ENCODE assay signal across 8 mouse cellular contexts in the genomic region with DNA sequence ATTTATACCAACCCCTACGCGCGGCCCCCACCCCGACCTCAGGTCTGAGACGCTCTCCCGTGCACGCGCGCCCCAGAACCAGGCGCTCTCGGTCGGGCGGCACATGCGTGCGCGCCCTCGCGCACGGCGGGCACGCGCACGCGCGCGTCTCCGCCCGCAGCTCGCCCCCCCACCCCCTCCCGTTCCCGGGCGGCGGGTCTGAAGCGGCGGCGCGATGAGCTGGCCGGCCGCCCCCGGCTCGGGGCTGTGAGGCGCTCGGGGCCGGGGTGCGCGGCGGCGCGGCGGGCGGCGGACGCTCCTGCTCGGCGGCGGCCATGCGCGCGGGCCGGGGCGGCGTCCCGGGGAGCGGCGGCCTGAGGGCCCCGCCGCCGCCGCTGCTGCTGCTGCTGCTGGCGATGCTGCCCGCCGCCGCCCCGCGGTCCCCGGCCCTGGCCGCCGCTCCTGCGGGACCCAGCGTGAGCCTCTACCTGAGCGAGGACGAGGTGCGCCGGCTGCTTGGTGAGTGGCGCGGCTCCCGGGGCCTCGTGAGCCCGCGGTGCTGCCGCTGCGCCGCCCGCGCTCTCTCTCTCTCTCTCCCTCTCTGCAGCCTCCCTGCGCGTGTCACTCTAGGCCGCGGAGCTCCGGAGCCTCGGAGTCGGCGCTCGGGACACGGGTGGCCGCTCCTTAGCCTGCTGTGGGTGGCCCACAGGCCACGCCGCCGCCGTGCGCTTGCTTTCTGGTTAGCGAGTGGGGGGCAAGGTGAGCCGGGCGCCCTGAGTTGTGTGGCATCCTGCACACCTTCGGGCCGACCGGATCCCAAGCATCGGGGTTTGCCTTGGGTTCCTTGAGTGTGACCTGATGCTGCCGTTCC. TPM values are rescaled to one million over a fixed set of nuclear protein-coding genes. Genes with fewer than 3 reads are reported as not detected.
A peak's percentile ranks its signal among the peaks of the same experiment; 100 is the strongest.
DNase-seq lines count a peak whose midpoint lies in the region; ATAC-seq and TF ChIP-seq lines count a peak whose summit lies in the region.

A gene (plus strand): TSS at position 176 of the 850 bp plus-strand sequence.

- DNase-seq in B cell, adult 2 months, result peak; percentile 28 to 34
- peak; percentile 78 to 87 for DNase-seq in adrenal gland, postnatal 36 days
- DNase-seq in heart, adult 8-10 months (ENCODE audit: low spot score), result peak; percentile 27
- DNase-seq in kidney, adult 8-10 months, result peak; percentile 67 to 74
- DNase-seq in midbrain, postnatal 0 days (ENCODE audit: low spot score), result peak; percentile 82
- DNase-seq in spleen, postnatal 4 days (ENCODE audit: low spot score in 2 of 2), result peak; percentile 54 to 77

- peak within 1 kb of the TSS; percentile 94 for H3K4me3 ChIP-seq in embryonic facial prominence, embryonic 13.5 days
- peak within 1 kb of the TSS; percentile 95 for H3K4me3 ChIP-seq in limb, embryonic 13.5 days
- peak within 1 kb of the TSS; percentile 93 for H3K4me3 ChIP-seq in midbrain, postnatal 0 days (ENCODE audit: low read depth, low read length)

- H3K4me2 ChIP-seq in embryonic facial prominence, embryonic 13.5 days, result peak within 1 kb of the TSS; percentile 73
- peak within 1 kb of the TSS; percentile 77 for H3K4me2 ChIP-seq in limb, embryonic 13.5 days (replicated peaks)
- peak within 1 kb of the TSS; percentile 83 for H3K4me2 ChIP-seq in midbrain, postnatal 0 days (ENCODE audit: low read depth, low read length, poor library complexity, severe bottlenecking)

- H3K9me3 ChIP-seq in embryonic facial prominence, embryonic 13.5 days, result no peaks in the 10 kb centered on the region
- H3K9me3 ChIP-seq in limb, embryonic 13.5 days, result no peaks in the 10 kb centered on the region
- H3K9me3 ChIP-seq in midbrain, postnatal 0 days (ENCODE audit: low read length), result no peaks in the 10 kb centered on the region

- H3K27ac ChIP-seq in embryonic facial prominence, embryonic 13.5 days, result peak within 1 kb of the TSS; percentile 94
- H3K27ac ChIP-seq in limb, embryonic 13.5 days, result peak within 1 kb of the TSS; percentile 92
- peak within 1 kb of the TSS; percentile 81 for H3K27ac ChIP-seq in midbrain, postnatal 0 days (ENCODE audit: low read depth, low read length)

- ATAC-seq in embryonic facial prominence, embryonic 13.5 days (ENCODE audit: insufficient number of reproducible peaks, insufficient read depth, low FRiP score, low TSS enrichment, low read depth), result peak; percentile 77
- ATAC-seq in limb, embryonic 13.5 days (ENCODE audit: low FRiP score, low read depth), result peak; percentile 70
- peak; percentile 85 for ATAC-seq in midbrain, postnatal 0 days (ENCODE audit: low FRiP score)

- H3K4me1 ChIP-seq in embryonic facial prominence, embryonic 13.5 days, result peaks cover 49% of the 10 kb centered on the region
- peaks cover 52% of the 10 kb centered on the region for H3K4me1 ChIP-seq in limb, embryonic 13.5 days
- peaks cover 15% of the 10 kb centered on the region for H3K4me1 ChIP-seq in midbrain, postnatal 0 days (ENCODE audit: insufficient read depth, low read length)

- TF ChIP-seq CTCF in midbrain, postnatal 0 days (IDR thresholded peaks at IDR 0.05), result no peak

- under 1% methylated on average over 86 of the region's 119 CpGs for WGBS in embryonic facial prominence, embryonic 13.5 days
- under 1% methylated on average over 87 of the region's 119 CpGs for WGBS in limb, embryonic 13.5 days
- WGBS in midbrain, postnatal 0 days, result under 1% methylated on average over 71 of the region's 119 CpGs

- peak within 1 kb of the TSS; percentile 98 for H3K9ac ChIP-seq in embryonic facial prominence, embryonic 13.5 days
- peak within 1 kb of the TSS; percentile 98 for H3K9ac ChIP-seq in limb, embryonic 13.5 days
- peak within 1 kb of the TSS; percentile 88 for H3K9ac ChIP-seq in midbrain, postnatal 0 days (replicated peaks; ENCODE audit: low read length, poor library complexity, severe bottlenecking)

- no peaks in the 10 kb centered on the region for H3K27me3 ChIP-seq in embryonic facial prominence, embryonic 13.5 days
- no peaks in the 10 kb centered on the region for H3K27me3 ChIP-seq in limb, embryonic 13.5 days
- H3K27me3 ChIP-seq in midbrain, postnatal 0 days (ENCODE audit: insufficient read depth, low read length), result no peaks in the 10 kb centered on the region

- no peaks in the 10 kb centered on the region for H3K36me3 ChIP-seq in embryonic facial prominence, embryonic 13.5 days
- H3K36me3 ChIP-seq in limb, embryonic 13.5 days, result no peaks in the 10 kb centered on the region
- H3K36me3 ChIP-seq in midbrain, postnatal 0 days (ENCODE audit: insufficient read depth, low read length), result no peaks in the 10 kb centered on the region

RNA-seq across cellular contexts. Expression of the gene that starts here (rescaled TPM):
- total RNA-seq in adrenal gland, postnatal 36 days (2021), result 10 to 100 TPM; 61.3 to 71.5 TPM
- polyA plus RNA-seq in embryonic facial prominence, embryonic 13.5 days (2015; fragmentation: Nextera tagmentation; extraction: Ambion mirVana), result 25.4 and 26.5 TPM in 2 replicates
- 10 to 100 TPM; 35.0 to 41.6 (median 36.9) TPM for total RNA-seq in heart, adult 8-10 months (2022)
- polyA plus RNA-seq in limb, embryonic 13.5 days (2015; fragmentation: Nextera tagmentation; extraction: Ambion mirVana), result 23.7 and 24.5 TPM in 2 replicates
- 39.2 and 43.0 TPM in 2 replicates for total RNA-seq in midbrain, postnatal 0 days (2014; rRNA removed)
- 7.9 and 9.5 TPM in 2 replicates for polyA plus RNA-seq in midbrain, postnatal 0 days (2015; fragmentation: Nextera tagmentation; extraction: Ambion mirVana)

Comparison
In these comparisons a context has a peak if more than half of its experiments do, and no peak if none do; other contexts are left out.
1. Peak in every context shown above with its lines: DNase-seq, ATAC-seq, H3K4me3 ChIP-seq and H3K27ac ChIP-seq.
2. DNase-seq: peak in every context shown above with its lines; median percentile 82 in adrenal gland, postnatal 36 days; 82 in midbrain, postnatal 0 days; 70 in kidney, adult 8-10 months; 66 in spleen, postnatal 4 days; 31 in B cell, adult 2 months; 27 in heart, adult 8-10 months.